Mouse (Mus musculus) ZHBTc4 (cell line): ENCODE data around the gene Zfhx2.

ENCODE experiments used
- DNase-seq: peaks from one replicate; pipeline ENCODE4 v3.0.0-alpha.2; 2011; ENCODE audit warnings: low read depth, low spot score

Gene Zfhx2

DNA sequence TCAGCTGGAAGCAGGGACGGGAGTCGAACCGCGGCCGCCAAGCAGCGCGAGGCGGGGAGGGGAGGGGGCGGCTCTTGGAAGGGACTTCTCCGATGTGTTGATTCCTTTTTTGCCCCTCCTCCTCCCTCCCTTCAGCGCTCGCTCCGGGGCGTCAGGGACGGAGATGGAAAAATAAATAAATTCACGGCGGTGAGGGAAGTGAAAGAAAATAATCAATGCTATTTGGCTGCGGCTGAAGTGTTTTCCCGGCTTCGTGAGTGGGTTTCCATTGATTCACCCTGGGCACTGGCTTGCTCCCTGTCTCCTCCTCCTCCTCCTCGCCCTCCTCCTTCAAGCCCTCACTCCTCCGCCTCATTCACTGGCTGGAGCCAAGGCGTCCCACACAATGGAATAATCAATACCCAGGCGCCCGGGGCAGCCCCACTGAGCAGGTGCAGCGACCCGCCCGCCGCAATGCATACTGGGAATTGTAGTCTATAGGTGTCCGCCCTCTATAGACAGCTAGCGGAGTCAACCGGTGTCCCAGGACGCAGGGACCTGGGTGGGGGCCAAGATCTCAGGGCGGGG, at the start of gene Zfhx2:
Zfhx2 (minus strand) TSS at position 314 of the 567 bp plus-strand sequence.
- DNase-seq: peak; percentile 99

DNA sequence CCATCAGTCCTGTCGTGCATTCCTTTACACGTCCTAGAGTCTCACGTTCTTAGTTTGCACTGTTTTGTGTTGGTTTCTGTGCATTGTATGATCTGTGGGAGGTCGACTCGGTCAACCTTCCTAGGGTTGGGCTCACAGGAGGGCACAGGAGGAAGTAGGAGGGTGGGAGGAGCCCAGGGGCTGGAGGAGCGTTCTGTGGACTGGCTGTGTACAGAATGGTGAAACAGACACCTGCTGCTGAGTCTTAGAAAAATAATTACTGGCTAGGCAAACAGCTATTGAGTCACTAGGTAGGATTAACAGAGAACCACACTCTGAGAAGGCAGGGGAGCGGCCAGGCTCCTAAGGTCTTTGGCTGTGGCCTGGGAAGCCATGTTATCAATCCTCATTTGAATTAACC, 47.2 kb upstream of the Zfhx2 start:
- no peak for DNase-seq

DNA sequence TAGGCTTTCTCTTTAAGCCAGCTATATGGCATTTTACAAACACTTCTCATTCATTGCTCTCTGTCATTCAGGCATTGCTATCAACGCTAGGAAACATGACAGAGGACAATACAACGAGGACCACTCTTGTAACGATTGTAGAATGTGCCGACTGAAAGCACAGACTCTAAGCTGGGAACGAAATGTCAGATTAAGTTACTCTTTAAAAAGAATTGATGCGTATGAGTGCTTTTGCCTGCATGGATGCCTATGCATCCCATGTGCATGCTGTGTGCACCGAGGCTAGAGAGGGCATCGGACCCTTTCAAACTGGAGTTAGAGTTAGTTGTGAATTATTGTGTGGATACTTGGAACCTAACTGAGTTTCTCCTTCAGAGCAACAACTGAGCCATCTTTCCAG, 43.6 kb upstream of the Zfhx2 start:
- DNase-seq: no peak

DNA sequence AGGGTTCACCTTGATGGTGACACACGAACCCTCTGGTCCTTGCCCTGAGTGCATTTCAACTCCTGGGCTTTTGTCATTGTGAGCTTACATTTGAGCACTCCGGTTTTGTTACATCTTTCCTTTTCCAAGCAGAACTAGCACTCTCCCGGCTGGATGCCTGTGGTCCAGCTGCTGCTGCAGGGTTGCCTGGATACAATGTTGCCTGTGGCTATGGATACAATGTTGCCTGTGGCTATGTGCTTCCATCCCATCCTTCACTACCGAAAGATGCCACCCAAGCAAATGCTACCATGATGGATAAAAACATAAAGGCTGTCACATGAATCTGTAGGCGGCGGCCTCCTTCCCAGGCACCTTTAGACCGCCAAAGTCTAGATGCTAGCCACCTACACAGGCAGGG, 34.4 kb upstream of the Zfhx2 start:
- no peak for DNase-seq

DNA sequence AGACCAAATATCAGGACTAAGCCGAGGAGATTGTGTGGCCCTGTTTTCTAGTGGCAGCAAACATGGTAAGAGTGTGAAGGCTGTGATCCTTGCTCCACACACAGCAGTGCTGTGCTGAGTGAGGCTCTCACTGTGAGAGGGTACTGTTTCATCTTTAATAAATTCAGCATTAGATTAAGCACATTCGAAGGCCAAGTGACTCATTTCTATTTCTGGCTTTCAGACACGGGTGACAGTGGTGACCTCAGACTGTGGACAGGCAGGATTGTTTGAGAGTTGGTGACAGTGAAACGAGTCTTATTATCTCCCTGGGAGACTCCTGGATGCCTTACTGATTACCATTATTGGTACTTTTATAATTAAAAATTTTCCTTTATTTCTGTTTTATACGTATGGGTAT, 33.6 kb upstream of the Zfhx2 start:
- no peak for DNase-seq

DNA sequence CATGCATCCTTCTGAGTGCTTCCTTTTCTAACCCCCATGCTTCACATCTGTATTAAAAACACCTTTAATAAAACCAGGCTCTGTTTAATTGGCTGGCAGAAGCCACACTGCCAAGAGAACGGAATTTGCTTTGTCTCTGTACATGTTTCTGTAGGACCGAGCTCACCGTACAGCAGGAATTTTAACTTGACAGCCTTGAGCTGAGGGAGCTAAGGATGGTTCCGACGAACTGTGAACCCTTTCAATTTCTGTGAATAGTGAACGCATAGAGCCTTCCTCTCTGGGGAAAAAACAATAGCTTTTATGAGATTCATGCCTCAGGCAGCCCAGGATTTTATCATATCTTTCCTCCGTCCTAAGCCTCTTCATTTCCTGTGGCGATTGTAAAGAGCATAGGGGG, 30.2 kb upstream of the Zfhx2 start:
- DNase-seq: no peak

DNA sequence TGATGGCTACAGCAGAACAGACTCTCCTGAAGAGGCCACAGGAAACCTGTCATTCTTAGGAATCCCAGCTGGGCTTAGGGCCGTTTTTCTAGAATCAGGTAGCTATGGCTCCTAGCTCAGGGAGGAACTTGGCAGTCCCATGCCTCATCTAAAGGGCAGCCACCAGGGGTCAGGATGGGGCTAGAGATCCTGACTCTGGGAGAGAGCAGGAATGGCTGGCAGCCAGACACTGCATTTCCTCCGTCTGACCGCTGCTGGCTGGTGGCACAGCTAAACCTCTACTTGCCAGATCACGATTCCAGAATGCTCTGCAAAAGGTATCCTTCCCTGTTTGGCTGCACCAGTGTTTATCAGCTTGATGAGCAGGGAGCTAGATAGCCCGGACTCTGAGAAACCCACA, 29.8 kb upstream of the Zfhx2 start:
- DNase-seq: peak; percentile 93

DNA sequence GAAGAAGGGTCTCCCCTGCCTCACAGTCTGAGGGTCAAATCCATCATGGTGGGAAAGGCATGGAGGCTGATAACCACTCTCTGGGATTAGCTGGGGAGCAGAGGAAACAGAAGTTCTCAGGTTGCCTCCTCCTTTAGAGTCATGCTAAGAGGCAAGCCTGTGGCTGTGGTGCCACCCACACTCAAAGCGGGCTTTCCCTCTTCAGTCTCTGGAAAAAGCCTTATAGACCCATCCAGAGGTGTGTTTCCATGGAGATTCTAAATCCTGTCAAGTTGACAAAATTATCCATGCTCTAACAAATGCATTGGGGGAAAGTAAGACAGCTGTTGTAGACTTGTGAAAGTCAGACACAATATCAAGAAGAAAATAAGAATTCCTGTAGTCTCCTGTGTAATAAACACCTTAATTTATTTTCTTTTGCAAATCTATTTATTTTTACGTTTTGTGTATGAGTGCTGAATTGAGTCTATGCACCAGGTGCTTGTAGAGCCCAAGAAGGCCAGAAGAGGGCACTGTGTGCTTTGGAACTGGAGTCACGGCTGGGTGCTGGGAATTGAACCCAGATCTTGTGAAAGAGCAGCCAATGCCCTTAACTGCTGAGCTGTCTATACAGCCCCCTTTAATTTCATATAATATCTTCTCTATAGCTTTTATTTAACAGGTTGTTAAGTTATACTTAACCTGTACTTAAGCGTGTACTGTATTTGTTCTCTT, 27.5 kb upstream of the Zfhx2 start:
- peak; percentile 64 for DNase-seq

DNA sequence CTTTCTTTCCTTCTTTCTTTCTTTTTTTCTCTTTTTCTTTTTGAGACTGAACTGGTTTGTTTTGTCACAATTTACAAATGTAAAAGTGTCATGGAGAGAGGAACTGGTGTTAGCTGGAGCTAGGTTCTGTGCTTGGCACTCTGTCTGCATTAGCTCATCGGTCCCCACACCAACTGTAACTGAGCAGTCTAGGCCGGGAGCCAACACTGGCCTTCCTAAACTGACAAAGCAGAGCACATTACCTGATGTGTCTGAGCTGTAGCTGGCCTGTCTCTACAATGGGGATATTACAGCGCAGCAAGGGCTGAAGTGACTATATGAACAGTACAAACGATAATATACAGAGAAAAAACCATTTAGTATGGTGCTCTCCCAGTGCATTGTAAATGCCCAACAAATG, 26.7 kb upstream of the Zfhx2 start:
- no peak for DNase-seq

DNA sequence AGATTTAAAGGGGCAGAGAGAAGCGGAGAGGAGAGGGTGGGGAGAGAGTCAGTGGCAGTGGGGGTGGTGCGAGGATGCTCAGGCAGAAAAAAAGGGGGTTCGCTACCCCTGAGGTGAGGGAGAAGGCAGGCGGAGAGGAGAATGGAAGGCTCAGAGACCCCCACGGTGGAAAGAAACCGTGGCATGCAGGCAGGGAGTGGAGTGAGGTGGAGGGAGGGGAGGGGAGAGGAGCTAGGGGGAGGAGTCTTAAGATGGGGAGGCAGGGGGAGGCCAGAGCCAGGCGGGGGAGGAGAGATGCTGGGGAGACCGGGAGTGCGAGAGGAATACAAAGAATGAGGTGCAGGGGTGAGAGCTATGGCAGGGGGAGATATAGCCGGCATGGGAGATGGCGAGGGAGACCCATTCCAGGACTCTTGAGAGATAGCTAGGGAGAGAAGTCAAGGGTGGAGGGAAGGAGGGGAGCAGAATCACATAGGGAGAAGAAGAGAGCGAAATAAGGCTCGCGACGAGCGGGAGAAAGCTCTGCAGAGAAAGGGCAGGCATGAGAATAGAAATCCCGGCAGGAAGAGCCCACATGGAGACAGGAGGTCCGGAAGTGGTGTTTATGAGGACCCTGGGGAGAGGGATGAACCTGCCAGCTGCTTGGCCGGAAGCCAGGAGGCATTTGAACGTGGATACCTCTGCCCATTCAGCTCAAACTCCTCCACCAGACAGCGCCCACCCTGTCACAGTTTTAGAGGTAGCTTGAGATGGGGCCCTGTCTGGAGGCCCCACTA, 24.5 kb upstream of the Zfhx2 start, which contains the start of gene Jph4:
Jph4 (minus strand) TSS at position 511 of the 776 bp plus-strand sequence.
- DNase-seq: no peak

DNA sequence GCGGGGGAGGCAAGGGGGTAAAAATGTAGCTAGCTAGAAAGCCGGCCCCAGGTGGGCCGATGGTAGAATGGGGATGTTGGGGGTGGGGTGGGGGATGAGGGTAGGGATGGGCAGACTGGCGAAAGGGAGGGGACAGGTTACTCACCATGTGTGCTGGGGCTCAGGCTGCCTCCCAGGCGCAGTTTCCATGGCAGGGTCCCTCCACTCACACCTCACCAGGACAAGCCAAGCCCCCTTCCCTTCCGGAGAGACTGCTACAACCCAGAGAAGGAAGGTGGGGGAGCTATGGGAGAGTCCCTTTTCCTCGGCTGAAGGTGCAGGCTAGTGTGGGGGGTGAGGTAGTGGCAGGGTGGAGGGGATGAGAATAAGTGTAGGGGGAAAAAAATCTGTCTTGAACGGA, 23.7 kb upstream of the Zfhx2 start:
- no peak for DNase-seq

DNA sequence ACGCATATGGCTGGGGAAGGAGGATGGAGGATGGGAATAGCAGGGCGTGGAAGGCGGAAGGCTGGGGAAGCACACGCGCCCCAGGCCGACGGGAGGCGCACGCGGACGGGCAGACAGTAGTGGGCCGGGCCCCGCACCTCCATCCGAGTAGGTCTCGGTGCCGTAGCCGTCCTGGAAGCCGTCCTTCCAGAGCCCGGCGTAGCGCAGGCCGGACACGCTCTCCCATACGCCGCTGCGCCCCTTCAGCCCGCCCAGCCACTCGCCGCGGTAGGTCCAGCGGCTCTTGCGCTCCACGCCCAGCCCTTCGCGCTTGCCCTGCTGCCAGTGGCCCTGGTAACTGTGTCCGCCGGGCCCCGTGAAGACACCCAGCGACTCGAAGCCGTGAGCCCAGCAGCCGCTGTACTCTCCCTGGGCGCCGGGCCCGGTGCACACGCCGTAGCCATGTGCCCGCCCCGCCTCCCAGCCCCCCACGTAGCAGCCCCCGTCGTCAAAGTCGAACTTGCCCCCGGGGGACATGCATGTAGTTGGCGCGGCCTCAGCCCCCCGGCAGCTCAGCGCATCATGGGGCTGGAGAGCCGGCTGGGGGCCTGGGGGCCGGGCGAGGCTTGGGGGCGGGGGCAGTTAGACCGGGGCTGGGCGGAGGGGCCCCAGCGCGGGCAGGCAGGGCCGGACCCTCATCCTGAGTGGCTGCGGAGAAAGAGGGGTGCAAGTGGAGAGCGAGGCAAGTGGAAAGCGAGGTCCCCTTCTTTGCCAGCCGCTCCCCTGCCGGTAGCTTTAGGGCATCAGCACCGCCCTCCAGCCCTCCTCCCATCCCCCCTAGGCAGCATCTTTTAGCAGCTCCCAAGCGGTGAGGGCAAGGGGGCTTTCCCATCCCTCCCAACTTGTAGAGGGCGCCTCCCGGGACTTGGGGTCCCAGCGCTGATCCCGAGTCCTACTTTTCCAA, 22.9 kb upstream of the Zfhx2 start:
- peak; percentile 61 for DNase-seq

DNA sequence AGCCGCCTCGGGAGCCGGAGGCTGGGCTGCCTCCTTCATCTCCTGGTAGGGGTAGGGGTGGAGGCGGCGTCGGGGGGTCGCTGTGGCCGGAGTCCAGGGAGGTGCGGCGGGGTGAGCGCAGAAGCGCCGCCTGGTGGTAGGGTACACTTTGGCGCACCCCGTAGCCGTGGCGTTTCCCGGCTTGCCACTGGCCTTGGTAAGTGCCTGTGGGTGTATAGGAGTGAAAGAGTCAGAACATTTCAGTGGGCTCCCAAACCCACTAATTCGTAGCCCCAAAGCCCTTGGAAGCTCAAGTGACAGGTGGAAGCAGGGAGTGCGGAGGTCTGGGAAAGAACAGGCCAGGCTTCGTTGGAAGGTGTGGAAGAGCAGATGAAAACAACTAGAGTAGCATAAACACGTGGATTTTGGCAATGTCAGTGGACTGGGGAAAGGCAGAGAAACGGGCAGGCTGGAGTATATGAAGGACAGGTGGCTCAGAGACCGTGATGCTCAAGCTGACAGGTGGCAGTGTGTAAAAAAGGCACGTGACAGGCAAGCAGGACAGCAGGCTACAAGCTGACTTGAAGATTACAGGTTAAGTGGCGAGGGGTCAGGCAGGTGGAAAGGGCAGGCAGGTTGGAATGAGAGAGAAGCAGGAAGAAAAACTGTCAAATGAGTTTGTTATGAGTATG, 22.0 kb upstream of the Zfhx2 start:
- peak; percentile 79 for DNase-seq

DNA sequence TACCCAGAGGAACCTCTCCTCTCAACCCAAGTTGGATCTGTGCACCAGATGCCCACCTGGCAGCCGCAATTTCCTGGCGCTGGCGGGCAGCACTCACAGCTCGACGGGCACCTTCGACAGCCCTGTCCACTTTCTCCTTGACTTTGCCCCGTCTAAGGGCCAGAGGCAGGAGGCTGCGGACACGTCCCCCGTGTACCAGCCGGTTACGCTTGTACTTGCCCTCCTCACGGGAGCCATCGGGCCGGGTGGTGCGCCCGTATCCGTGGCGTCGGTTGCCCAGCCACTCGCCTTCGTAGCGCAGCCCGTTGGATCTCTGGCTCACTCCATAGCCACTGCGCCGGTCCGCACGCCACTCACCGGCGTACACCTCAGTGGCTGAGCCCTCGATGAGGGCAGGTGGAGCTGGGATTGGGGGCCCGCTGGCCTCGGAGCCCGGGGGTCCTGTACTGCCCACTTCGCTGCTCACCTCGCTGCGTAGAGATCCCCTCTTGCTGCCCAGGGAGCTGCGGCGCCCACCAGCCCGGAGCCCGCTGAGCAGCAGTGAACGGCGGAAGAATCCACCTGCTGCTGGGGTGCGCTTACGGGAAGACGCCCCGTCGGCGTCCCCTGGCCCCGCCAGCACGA, 21.3 kb upstream of the Zfhx2 start:
- peak; percentile 42 for DNase-seq

DNA sequence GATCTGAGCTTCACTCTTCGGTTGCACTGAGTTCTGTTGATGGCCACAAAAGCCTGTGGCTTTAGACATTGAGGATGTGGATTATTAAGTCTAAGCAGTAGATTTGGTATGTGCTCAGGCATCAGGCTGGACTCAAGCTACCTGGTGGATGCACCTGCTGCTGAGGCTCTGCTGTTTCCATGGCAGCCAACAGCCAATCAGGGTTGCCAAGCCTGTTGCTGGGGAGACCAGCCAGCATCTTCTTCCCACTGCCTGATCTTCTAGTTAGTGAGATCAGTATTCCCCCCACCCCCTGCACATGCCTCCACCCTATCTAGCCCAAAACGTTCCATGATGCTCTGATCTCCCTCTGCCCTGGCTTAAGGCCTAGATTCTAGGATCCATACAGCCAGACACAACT, 19.6 kb upstream of the Zfhx2 start:
- DNase-seq: no peak

DNA sequence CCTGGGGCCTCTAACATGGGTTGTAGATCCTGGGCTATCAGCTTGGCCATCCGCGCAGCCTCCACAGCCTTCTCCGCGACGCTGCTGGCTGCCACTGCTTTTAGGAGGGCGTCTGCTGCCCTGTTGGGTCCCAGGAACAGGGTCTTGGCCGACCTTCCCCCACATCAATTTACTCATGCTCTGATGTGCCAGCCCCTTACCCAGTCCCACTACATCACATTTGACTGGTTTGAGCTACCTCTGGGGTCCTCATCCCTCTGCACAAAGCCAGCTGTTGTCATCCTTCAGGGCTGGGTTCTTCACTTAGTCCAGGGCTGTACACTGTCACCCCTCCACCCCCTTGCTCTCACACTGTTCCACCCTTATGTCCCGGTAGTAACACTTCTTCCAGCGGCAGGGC, 18.0 kb upstream of the Zfhx2 start:
- DNase-seq: no peak

DNA sequence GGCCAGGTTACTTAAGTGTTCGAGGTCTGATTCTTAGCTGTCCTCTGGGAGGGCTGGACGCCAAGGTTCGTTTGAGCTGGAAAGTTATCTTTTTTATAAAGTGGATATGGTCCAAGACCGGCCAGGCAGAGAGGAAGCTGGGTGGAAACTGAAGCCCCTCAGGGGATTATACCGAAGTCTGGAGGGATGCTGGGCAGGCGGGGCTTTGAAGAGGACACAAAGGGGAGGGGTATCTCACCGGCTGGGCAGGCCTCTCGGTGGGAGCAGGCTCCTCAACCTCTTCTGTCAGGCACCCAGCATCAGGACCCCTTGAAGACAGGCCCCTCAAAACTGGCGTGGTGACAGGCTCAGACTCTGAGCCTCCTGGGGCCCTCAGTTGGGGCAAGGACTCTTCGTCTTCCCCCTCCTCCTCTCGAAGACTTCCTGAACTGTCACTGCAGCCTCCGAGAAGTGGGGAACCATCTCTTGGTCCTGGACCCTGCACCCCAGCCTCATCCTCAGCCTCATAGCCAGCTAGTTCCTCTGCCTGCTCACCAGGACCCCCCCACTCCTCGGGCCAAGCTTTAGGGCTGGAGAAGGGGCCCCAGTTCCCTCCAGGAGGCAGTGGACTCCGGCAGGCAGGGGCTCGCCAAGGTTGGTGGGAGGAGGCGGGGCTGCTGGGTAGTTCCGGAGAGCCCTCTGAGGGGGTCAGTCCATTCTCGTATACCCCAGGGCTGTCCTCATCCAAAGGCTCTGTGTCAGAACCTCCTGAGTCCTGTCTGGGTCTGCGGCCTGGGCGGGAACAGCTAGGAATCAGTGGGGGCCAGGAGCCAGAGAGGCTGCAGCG, 17.1 kb upstream of the Zfhx2 start:
- DNase-seq: peak; percentile 26

DNA sequence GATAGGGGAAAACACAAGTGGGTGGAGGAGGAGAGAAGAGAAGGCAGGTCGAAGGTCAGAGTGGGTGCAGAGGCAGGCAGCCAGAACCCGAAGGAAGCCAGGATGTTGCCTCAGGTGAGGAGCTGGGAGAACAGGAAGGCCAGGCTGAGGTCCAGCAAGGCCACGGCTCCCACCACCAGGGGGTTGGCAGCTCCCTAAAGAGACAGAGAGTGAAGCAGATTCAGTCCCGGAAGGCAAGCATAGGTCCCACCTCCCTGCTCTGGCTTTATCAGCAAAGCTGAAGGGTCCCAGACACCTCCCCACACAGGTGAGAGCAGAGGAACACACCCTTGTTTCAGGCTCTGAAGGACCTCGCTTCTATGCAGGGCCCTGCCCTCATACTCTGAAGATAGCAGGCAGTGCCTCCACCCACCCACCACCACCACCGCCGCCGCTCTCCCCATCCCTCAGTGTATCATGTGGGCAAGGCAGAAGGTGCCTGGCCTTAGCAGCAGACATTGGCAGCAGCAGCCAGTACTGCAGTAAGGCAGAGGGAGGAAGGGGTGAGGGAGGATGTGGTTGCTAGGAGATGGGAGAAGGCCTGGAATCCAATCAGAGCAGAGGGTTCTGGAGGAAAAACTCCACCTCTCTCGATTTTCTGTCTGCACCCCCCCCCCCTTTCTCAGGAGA, 16.2 kb upstream of the Zfhx2 start:
- DNase-seq: no peak

DNA sequence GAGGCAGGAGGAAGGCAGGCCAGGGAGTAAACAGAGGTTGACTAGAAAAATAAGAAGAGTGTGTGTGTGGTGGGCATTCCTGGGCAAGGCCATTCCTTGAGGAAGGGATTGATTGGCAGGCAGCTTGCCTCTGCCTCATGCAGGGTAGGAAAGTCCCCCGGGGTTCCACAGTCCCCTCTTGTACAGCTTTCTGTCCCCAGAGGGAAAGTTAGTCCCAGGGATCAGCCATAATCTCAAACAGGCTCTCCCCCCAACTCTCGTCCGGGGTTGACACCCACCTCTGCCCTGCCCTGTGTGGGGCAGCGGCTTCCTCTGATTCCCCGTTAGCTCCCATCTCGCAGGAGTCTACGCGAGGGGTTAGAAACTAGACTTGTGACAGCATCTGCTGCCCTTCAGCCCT, 14.9 kb upstream of the Zfhx2 start:
- no peak for DNase-seq
